Mouse (Mus musculus) megakaryocyte, embryonic 14.5 days (primary cell): ENCODE measurements at regions not wholly inside any gene's neighbourhood (a gene's known extent, or its start where the extent isn't known, plus 50 kb on each side); places are given as distances from the start of the nearest gene placed in this dataset.

Experiments
- H3K27me3 ChIP-seq: replicated peaks from 2 replicates; pipeline ENCODE3; 2012; ENCODE audit warnings: inconsistent platforms
- H3K36me3 ChIP-seq: replicated peaks from 2 replicates; pipeline ENCODE3; 2012; ENCODE audit warnings: low read length, inconsistent platforms, mixed read lengths
- H3K4me1 ChIP-seq: 2 replicates; pipeline ENCODE4 v1.6.1; 2012; ENCODE audit warnings: inconsistent platforms
- H3K4me3 ChIP-seq: replicated peaks from 2 replicates; pipeline ENCODE3; 2012; ENCODE audit warnings: moderate library complexity, mild to moderate bottlenecking, inconsistent platforms
- H3K9me3 ChIP-seq: 2 replicates; pipeline ENCODE4 v1.6.1; 2012; ENCODE audit warnings: inconsistent platforms
- FLI1 ChIP-seq: IDR thresholded peaks from 2 replicates; pipeline ENCODE4 v1.6.1; 2012; ENCODE audit warnings: low read length, inconsistent platforms, mixed read lengths
- GATA1 ChIP-seq: IDR thresholded peaks from 3 replicates; pipeline ENCODE4 v1.6.1; 2012; ENCODE audit warnings: mixed read lengths, low read length, inconsistent platforms, borderline replicate concordance

- TF ChIP-seq GATA1 = no peak
- TF ChIP-seq FLI1 = no peak
- no peak overlapping the region for H3K4me3 ChIP-seq
- no peaks in the 10 kb centered on the region for H3K27me3 ChIP-seq
- H3K4me1 ChIP-seq = no peaks in the 10 kb centered on the region
- no peaks in the 10 kb centered on the region for H3K36me3 ChIP-seq
- peaks cover 7% of the 10 kb centered on the region; the same call in 1 of the 2 replicates for H3K9me3 ChIP-seq
Observed at GRCm38 (mm10) chr10:23003686-23004085, 183.7 kb upstream of the Tcf21 start.

GRCm38 (mm10) chr10:22998561-22998960, 178.6 kb upstream of the Tcf21 start:
- H3K4me3 ChIP-seq = no peak overlapping the region
- no peaks in the 10 kb centered on the region for H3K27me3 ChIP-seq
- H3K36me3 ChIP-seq = no peaks in the 10 kb centered on the region
- H3K9me3 ChIP-seq = peaks cover 17% of the 10 kb centered on the region
- H3K4me1 ChIP-seq = no peaks in the 10 kb centered on the region
- no peak for TF ChIP-seq GATA1
- TF ChIP-seq FLI1 = no peak

- H3K4me3 ChIP-seq = no peak overlapping the region
- H3K4me1 ChIP-seq = no peaks in the 10 kb centered on the region
- no peaks in the 10 kb centered on the region for H3K27me3 ChIP-seq
- peaks cover 17% of the 10 kb centered on the region for H3K9me3 ChIP-seq
- H3K36me3 ChIP-seq = no peaks in the 10 kb centered on the region
- TF ChIP-seq FLI1 (no peak), GATA1 (no peak)
Observed at GRCm38 (mm10) chr10:22997571-22997970, 177.6 kb upstream of the Tcf21 start.

GRCm38 (mm10) chr10:22993158-22993557, 173.2 kb upstream of the Tcf21 start:
- no peak for TF ChIP-seq GATA1
- no peak for TF ChIP-seq FLI1
- Histone ChIP-seq H3K4me1 (no peaks in the 10 kb centered on the region), H3K4me3 (no peak overlapping the region), H3K36me3 (no peaks in the 10 kb centered on the region), H3K9me3 (peaks cover 17% of the 10 kb centered on the region), H3K27me3 (no peaks in the 10 kb centered on the region)

GRCm38 (mm10) chr10:22981798-22982197, 161.8 kb upstream of the Tcf21 start:
- no peak for TF ChIP-seq GATA1
- no peak for TF ChIP-seq FLI1
- Histone ChIP-seq H3K9me3 (peaks cover 24% of the 10 kb centered on the region), H3K4me3 (peak overlapping the region; percentile 57), H3K36me3 (no peaks in the 10 kb centered on the region), H3K27me3 (no peaks in the 10 kb centered on the region), H3K4me1 (peaks cover 4% of the 10 kb centered on the region; the same call in 1 of the 2 replicates)

- H3K36me3 ChIP-seq = no peaks in the 10 kb centered on the region
- H3K27me3 ChIP-seq = no peaks in the 10 kb centered on the region
- H3K4me1 ChIP-seq = peaks cover 4% of the 10 kb centered on the region; the same call in 1 of the 2 replicates
- H3K9me3 ChIP-seq = peaks cover 30% of the 10 kb centered on the region
- TF ChIP-seq FLI1 (no peak), GATA1 (no peak)
- no peak overlapping the region for H3K4me3 ChIP-seq
Observed at GRCm38 (mm10) chr10:22978442-22978841, 158.5 kb upstream of the Tcf21 start.

- Histone ChIP-seq H3K27me3 (no peaks in the 10 kb centered on the region), H3K36me3 (no peaks in the 10 kb centered on the region), H3K9me3 (peaks cover 30% of the 10 kb centered on the region), H3K4me1 (no peaks in the 10 kb centered on the region), H3K4me3 (no peak overlapping the region)
- TF ChIP-seq FLI1 (no peak), GATA1 (no peak)
Observed at GRCm38 (mm10) chr10:22956956-22957355, 137.0 kb upstream of the Tcf21 start.

GRCm38 (mm10) chr10:22953283-22953682, 133.3 kb upstream of the Tcf21 start:
- H3K4me1 ChIP-seq = no peaks in the 10 kb centered on the region
- no peak for TF ChIP-seq FLI1
- TF ChIP-seq GATA1 = no peak
- no peaks in the 10 kb centered on the region for H3K27me3 ChIP-seq
- no peak overlapping the region for H3K4me3 ChIP-seq
- H3K36me3 ChIP-seq = no peaks in the 10 kb centered on the region
- H3K9me3 ChIP-seq = peaks cover 24% of the 10 kb centered on the region

GRCm38 (mm10) chr10:22944247-22944646, 124.3 kb upstream of the Tcf21 start:
- no peak for TF ChIP-seq FLI1
- no peak for TF ChIP-seq GATA1
- peaks cover 14% of the 10 kb centered on the region for H3K9me3 ChIP-seq
- no peaks in the 10 kb centered on the region for H3K27me3 ChIP-seq
- peak overlapping the region; percentile 6 for H3K4me3 ChIP-seq
- no peaks in the 10 kb centered on the region for H3K36me3 ChIP-seq
- no peaks in the 10 kb centered on the region for H3K4me1 ChIP-seq

GRCm38 (mm10) chr10:22927977-22928376, 108.0 kb upstream of the Tcf21 start:
- Histone ChIP-seq H3K4me1 (no peaks in the 10 kb centered on the region), H3K4me3 (no peak overlapping the region), H3K27me3 (no peaks in the 10 kb centered on the region), H3K9me3 (peaks cover 13% of the 10 kb centered on the region), H3K36me3 (no peaks in the 10 kb centered on the region)
- TF ChIP-seq GATA1 (no peak), FLI1 (no peak)

GRCm38 (mm10) chr10:22926099-22926498, 106.1 kb upstream of the Tcf21 start:
- no peak overlapping the region for H3K4me3 ChIP-seq
- H3K4me1 ChIP-seq = no peaks in the 10 kb centered on the region
- no peaks in the 10 kb centered on the region for H3K27me3 ChIP-seq
- TF ChIP-seq GATA1 = no peak
- H3K36me3 ChIP-seq = no peaks in the 10 kb centered on the region
- H3K9me3 ChIP-seq = peaks cover 20% of the 10 kb centered on the region
